Mouse (Mus musculus) lung, postnatal 25 days (tissue): ENCODE measurements around the gene Ccdc141.
"Not testable (repeated sequence)": the region's sequence is repeated elsewhere in the genome, so short reads cannot be mapped to it uniquely, and the experiment has no call there.

Experiments used
- DNase-seq: peaks from one replicate; pipeline ENCODE4 v3.0.0; 2022; ENCODE audit warnings: low spot score

Gene Ccdc141

DNA sequence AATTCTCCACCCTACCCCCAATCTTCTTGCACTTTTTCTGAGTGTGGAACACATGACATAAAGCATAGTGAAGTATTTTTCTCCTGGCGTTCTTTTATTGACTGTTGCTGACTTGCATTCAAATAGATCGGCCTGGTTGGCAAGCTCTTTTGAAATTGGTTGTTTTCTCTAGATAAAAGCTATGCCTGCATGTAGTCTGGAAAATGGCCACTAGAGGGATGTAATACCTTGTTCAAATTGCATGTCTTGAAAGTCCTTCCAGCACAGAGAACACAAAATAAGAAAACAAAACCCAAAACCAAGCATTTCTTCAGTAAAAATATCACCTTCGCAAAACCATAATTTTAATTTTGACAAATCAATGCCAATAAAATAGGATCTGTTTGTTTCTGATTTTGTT is 108.6 kb downstream of the Ccdc141 start:
- DNase-seq, result peak; percentile 53

DNA sequence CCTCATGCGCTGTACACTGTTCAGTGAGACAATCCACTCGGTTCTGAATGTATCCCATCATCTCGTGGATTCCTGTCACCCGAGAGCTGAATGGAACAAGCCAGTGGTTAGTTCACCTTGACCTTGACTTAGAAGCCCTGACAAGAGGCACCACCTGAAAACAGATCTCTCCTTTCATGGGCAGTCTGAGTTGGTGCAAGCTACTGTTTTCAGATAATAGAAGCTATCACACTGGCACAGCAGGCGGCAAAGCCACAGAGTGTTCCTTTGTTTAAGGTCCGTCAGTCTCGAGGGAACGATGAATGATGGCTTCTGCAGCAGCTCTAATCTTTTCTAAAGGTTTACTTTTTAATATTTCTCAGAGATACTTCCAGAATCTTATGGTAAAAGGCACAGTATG is 110.8 kb downstream of the Ccdc141 start:
- no peak for DNase-seq

DNA sequence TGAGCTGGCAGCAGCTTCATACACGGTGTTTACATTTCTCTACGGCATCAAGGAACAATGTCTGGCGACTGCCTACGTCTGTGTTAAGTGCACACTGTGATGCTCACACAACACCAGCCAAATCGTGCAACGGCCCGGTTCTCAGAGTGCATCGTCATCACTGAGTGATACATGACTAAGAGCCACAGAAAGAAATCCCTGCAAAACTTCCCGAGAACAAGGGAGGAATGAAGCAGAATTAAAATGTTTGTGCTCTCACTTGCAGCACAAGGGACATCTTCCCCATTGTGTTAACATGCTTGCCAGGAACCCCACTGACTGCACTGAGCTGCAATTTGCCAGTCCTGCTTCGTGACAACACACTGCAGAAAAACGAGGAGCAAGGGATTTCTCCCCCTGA is 114.1 kb downstream of the Ccdc141 start:
- DNase-seq, result no peak

DNA sequence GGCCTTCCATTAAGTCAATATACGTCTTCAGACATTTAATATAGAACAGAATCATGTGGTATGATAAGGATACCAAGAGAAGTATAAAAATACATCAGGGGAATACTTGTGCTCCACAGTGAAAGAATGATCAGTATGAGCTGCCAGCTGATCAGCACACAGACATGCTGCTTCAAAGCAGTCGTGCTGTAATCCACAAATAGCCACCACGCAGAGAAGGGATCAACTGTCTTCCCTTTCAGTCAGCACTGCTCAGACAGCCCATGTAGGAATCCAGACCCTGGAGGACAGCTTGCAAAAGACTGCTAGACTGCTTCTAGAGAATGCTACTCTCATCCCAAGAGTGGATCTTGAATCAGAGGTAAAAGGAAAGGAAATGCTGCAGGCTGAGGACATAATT is 127.5 kb downstream of the Ccdc141 start:
- no peak for DNase-seq

DNA sequence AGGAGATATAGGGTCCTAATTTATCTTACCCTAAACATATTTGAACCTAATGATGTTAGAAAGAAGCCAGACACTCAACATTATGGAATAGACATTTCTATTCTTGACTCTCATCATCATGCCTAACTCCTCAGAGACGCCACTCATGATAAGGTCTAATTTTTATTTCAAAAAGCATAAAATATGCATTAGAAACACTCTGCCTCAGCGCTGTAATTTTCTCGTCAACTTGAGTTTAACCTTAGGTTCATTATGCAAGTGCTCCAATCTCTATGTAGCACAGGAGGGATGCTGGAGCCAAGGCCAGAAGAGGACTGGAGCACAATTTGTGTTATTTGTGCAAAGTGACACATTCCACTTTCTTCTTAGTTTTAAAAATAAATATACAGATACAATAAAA is 130.8 kb downstream of the Ccdc141 start:
- no peak for DNase-seq

DNA sequence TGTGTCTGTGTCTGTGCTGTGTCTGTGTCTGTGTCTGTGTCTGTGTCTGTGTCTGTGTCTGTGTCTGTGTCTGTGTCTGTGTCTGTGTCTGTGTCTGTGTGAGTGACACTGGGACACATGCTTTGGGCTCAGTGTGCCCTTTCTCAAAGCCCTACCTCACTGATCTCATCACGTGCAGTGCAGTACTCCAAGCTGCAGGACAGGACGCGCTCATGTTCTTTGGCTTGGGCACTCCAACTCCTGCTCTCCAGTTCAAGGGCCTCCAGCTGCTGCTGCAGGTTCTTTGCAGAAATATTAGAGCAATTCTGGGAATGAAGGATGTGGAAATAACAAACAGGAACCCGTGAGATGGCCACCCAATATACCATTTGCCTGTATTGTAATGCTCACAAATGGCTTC is 131.2 kb downstream of the Ccdc141 start:
- DNase-seq, result peak; percentile 19

DNA sequence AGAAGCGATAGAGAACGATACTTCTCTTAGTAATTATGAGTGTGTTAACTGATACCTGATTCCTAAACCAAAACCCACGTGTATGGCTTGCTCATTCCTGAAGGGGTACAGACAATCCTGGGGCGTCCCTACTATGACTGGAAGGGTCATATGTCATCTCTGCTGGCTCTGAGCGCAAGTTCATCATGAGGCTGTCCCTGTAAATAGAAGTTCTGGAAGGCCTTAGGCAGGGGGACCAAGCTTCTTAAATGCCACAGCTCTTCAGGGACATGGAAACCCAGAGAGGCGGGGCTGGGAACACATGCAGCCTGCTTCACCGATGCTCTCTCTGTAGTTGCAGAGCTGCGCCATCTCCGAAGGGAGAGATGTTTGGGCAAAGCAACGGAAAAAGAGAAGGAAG is 133.2 kb downstream of the Ccdc141 start:
- DNase-seq, result no peak

DNA sequence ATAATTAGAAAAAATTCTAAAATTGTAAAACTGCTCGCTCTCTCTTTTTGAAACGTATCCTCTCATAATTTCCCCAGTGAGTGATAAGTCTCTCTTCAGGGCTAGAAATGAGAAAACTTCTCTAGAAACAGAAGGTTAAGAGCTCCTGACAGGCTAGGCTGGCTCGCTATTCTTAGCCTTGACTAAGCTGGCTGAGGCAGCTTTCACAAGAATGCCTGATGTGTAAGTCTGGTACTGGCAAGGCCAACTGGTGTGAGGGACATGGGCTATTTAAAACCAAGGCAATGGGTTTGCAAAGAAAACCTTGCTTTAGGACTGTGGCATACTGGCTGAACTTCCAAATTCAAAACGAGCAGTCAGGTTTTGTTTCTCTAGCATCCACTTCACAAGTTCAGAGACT is 136.3 kb downstream of the Ccdc141 start:
- DNase-seq, result no peak

DNA sequence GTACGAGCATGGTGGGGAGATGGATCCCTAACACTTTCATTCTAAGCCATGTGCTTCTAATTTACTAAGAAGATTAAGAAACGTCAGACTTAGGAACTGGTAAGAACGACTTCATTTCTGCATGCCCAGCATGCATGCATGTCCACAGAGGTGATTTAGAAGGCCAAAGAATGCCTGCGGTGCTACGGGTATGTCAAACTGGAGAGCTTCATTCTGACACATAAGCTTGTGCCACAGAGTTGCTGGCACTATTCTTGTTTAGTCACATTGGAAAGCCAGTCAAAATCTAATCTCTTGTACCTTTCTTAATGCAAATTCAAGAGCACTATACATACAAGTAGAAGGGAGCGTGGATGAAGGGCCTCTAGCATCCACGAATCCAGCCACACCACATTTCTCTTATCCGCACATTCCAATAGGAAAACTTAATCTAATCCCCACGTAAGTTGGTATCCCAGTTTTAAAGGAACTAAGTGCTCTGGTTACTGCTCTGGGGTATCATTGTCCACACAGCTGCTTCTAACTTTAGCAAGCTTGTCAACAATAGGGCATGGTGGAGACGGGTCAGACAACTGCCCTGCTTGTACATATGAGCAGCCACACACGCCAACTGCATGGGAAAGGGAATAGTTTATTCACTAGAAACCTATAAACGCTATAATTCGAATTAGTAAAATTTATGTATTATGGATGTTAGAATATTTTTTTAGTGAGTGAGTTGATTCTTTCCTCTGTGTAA is 136.9 kb downstream of the Ccdc141 start:
- DNase-seq, result no peak

DNA sequence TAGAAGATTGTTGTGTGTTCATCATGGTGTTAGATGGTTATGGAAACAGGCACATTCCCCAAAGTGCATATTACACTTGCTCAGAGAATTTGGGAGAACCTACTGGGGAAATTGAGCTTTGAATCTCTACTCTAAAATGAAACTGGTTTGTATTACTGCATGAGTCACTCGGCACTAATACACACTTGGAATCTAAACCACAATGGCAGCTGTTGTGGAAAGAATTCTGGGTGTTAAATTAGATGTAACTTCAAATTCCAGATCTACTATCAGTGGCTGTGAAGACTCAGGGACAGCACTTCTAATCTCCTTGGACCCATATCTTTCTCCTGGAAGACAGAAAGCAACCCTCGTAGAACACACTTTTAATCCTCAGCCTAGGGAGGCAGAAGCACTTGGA is 149.8 kb downstream of the Ccdc141 start:
- DNase-seq, result no peak

DNA sequence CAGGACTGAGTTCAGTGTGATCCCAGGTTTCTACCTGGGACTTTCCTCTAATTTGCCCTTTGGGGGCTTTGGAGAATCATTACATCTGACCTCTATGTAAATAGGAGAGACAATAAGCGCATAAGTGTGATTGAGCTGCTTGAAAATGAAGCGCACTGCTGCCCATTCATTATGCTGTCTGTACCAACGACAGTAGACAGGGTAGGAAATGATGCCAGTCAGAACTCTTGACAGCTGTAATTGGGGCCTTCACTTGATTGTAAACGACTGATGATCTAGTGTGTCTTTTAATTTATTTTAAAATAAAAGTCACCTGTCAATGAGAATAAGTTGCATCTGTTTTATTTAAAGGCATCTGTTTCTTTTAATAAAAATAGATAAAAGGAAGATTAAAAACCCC is 152.7 kb downstream of the Ccdc141 start:
- no peak for DNase-seq

DNA sequence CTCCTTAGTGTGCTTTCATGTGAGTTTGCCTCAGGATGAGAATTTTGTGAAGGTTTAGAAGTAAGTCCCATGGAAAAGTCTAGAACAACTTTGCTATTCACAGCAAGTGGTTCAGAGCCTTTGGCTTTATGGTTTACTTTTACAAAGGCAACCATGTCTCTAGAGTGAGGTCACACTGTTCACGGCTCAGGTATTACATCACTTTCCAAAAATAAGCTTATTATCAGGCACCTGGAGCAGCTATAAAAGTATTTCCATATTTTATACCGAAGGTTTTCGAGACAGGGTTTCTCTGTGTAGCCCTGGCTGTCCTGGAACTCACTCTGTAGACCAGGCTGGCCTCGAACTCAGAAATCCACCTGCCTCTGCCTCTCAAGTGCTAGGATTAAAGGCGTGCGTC is 157.0 kb downstream of the Ccdc141 start:
- not testable (repeated sequence) for DNase-seq

DNA sequence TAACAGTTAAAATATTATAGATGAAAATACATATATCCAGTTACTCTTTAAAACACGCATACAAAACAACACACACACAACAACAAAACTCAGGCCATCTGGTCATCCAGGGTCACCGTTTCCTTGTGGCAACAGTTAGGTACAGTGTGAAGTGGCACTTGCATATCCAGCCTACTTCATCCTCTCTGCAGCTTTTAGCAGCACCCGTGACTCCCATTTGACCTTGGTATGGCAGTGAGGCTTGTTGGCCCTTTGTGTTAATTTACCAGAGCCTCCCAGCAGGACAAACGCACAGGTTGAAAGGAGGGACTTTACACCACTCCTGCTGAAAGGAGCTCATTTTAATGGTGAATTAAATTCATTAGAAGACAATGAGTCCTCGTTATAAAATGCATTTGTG is 158.5 kb downstream of the Ccdc141 start:
- DNase-seq, result no peak

DNA sequence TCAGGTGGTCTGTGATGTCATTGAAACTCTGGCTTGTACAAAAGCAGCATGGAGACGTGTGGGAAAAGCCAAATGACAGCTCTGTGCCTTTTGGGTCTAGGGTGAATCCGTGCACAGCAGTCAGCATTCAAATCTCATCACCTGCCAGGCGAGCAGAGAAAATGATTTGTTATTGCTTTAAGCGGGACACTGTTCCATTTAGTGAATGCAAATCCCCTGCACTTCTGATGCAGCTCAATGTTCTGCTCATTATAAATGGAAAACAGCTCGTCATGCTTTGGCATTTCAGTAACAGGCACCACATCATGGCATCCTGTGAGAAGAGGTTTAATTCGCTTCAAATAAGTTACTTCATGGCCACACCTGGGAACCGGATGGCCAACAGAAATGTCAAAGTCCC is 163.4 kb downstream of the Ccdc141 start:
- no peak for DNase-seq

DNA sequence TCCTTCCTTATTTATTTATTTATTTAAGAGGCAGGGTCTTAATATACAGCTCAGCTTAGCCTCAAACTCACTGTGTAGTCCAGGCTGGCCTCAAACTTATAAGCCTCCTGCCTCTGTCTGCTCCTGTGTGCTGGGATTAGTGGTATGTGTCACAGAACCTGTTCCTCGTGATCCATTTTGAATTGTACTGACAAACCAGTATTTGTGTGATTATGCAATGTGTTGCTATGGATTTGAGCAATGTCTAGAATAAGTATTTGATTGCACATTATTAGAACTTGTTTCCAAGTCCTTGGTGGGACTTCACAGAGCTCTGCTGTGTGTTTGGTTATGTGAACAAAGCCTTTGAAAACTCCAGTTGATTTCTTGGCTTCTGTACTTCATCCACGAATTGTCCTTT is 167.3 kb downstream of the Ccdc141 start:
- peak; percentile 31 for DNase-seq

DNA sequence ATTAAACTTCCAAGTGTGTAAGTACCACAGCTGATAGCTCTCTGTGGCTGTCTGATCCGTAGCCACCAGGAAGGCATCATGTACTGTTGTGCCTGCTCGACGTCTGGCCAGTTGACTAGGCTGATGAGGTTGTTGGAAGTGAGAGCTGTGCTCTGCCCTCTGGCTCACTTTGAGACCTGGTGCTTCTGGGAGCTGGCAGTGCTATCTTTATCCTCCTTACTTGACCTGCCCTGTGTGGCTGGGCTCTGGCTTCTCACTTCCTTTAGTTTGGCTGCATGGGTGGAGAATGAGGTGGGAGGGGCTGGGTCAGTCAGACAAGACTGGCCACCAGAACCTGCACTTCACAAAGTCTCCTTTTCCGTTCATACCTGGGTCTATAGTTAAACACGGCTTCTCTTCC is 172.1 kb downstream of the Ccdc141 start:
- DNase-seq, result no peak

DNA sequence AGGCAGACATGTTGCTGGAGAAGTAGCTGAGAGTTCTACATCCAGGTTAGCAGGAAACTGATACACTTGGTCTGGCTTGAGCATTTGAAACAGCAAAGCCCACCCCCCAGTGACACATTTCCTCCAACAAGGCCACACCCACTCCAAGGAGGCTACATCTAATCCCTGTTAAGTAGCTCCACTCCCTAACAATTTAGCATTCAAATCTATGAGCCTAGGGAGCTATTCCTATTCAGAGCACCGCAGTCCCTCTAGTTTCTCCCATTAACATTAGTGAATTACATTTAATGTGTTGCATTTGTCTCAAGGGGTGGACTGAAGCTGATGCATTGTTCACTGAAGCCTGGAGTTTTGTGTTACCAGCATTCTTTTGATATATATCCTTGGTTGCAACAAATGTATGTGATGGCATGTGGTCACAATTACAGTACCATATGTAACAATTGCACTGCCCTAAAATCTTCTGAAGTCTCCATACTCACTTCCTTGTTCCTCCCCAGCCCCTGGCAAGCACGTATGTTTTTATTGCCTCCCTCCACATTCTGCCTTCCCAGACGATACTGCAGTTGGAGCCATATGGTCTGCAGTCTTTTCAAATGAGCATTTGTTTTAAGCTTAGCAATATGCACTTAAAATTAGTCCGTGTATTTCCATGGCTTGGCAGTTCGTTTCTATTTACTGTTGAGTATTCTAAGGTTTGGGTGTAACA is 177.8 kb downstream of the Ccdc141 start:
- DNase-seq, result no peak

DNA sequence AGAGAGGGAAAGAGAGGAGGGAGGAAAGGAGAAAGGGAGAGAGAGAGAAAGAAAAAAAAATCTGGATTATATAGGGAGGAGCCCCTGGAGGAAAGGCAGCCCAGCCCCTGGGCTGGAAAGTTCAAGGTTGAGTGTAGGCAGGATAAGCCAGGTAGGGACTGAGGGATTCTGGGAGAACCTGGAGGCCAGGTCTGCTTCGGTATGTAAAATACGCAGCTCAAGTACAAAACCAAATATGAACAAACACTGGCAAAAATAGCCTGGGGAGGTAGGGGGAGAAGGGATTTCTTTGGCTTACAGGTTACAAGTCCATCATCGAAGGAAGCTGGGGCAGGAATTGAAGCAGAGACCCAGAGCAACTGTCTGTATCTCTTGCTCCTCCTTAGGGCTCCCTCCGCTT is 183.1 kb downstream of the Ccdc141 start:
- DNase-seq, result peak; percentile 17

DNA sequence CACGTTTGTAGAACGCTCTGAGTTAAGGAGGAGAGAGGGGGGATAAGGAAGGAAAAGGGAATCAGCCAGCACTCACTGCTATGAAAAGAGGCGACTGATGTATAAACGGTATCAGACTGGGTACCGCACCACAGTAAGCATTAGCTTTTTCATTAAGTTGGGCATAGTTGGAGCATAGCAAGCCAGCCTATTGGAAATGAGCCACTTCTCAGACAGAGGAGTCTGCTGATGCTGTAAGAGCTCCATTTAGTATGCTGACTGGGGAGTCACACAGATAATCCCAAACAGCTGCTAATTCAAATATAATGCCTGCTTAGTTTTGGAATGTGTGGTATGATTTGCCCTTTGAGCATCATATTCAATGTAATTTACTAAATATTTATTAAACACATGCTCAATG is 186.1 kb downstream of the Ccdc141 start:
- no peak for DNase-seq

DNA sequence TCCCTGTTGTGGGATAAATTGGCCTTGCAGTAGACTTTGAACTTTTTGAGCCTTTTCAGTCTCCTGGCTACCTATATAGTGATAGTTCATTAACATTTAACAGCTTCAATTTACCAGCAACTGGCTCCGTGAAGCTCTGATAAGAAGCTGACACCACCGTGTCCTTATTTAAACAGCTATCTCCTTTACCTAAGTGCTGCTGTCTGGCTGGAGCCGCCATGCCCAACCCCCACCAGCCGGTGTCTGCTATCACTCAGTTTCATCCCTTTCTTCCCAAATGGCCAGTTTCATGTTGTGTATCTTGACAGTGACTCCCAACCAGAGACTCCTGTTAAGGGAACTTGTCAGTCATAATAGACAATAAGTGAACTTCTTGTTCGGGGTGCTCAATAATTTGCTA is 186.8 kb downstream of the Ccdc141 start:
- no peak for DNase-seq

DNA sequence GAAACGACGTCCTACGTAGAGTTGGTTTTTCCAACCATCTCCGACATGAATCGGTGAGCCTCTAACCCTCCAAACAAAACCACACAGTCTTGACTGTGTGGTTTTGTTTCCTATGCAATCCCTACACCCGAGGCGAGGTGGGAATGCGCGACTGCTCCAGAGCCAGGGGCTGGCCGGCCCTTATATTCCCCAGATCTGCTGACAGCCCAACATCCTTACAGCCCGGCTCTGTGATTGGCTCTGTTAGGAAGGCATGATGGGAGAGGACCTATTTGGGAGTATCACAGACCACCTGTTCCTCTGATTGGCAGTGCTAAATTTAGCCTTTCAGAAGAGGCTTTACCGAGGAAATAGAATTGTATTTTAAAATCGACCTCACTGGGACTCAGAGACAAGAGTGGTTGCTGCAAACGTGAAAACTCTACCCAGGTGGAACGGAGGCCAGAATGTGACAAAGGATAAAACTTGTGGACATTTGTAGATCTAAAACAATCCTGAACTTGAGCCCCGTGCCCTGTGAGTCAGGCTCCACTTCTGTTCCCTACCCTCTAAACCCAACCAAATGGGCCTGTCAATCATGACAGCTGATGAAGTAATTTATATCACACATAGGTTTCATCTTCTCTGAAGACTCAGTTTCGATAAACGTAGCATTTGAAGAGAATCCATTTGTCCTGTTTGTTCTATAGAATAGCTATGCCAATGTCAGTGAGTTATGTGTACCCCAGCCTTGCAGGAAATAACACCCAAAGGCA is 187.9 kb downstream of the Ccdc141 start, which contains the start of gene Ttn:
Ttn (minus strand) TSS at position 157 of the 755 bp plus-strand sequence.
- DNase-seq, result no peak

DNA sequence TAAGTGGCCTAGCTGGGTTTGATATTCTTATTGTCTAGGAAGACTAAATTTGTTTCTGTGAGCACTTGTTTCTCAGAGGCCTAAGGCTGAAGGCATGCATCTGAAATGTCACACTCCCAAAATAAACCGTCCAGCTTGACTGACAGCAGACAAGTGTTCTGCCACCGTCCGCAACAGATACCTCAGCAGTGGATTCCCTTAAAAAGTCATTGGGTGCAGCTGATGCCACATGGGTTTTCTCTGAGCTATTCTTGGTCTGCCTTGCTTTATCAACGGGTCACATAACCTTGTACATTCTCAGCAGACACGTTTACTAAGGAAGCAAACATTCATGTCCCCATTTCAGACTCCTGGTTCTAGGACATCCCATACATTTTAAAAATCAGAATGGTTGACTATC is 188.7 kb downstream of the Ccdc141 start:
- DNase-seq, result no peak

DNA sequence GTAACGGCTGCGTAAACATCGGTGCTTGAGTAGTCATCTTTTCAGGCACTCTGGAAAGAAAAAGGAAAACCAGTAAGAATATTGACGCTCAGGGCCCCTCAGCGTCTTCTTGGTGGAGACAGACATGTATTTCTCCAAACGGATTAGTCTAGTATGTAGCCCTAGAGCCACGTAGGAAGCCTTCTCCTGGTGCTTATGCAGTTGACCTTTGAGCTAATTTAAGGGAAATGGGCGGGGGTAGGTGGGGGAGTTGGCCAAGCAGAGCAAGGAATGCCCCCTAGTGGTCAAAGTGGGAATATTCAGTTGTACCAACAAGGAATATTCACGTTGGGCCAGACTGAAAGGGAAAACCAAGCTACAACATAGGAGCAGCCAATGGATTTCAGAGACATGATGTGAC is 190.3 kb downstream of the Ccdc141 start:
- DNase-seq, result peak; percentile 57
